Mouse (Mus musculus): Measurements from ENCODE around the gene Cdh18. TPM values are rescaled to one million over a fixed set of nuclear protein-coding genes. Genes with fewer than 3 reads are reported as not detected.
"Not testable (repeated sequence)": the region's sequence is repeated elsewhere in the genome, so short reads cannot be mapped to it uniquely, and the experiment has no call there.

Gene Cdh18
- total RNA-seq, 2 experiments from 2014 or later = 10.2 to 10.7 TPM

DNA sequence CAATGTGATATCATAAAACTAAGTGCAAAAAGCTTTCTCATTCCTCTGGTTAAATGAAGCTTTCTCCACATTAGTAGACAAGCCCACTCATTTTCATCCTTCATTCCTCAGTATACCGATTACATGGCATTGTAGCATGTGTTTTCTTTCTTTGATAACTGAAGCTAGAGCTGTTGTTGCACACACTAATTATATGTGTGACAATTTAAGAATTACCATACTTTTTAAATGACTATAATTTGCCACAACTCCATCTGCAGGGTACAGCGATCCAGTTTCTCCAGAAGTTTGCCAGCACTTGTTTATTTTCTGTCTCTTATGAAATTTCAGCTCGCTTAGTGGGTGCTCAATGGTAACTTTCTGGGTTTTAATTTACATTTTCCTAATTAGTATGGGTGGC lies 663.2 kb downstream of the Cdh18 start:
- no peak for DNase-seq

DNA sequence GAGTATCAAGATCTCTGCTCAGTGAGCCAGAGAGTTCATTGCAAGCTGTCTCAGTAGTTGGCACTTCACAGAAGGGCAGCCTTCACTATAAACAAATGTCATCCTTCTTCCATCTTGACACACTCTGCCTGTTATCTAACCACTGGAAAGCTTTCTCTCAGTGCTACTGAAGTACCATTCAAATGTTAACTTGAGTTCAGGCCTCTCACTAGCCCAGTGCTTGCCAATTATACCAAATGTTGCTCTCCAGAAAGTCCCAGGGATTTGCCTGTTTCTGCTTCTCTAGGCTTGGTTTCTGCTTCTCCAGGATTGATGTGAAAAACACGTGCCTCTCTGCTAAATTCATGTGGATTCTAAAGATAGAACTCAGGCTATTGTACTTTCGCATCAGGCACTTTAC lies 681.8 kb downstream of the Cdh18 start:
- no peak for DNase-seq

- DNase-seq = no peak
Measured at GRCm38 (mm10) chr15:23257751-23258440, 709.1 kb downstream of the Cdh18 start.

DNA sequence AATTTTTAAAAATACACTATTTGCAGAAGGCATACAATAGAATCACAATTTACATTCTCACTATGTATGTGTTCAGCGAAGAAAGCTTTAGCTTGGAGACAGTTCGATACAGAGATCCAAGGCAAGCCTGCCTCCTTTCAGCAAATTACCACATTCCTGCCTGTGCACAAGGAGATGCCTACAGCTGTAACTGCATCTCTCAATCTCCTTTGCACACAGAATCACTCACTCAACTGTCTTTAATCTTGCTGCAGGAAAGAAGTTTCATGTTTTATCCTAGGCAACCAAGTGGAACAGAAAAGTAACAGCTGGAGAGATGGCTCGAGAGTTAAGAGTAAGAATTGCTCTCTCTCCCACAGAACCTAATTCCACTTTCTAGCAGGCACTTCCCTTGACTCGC lies 729.6 kb downstream of the Cdh18 start:
- no peak for DNase-seq

DNA sequence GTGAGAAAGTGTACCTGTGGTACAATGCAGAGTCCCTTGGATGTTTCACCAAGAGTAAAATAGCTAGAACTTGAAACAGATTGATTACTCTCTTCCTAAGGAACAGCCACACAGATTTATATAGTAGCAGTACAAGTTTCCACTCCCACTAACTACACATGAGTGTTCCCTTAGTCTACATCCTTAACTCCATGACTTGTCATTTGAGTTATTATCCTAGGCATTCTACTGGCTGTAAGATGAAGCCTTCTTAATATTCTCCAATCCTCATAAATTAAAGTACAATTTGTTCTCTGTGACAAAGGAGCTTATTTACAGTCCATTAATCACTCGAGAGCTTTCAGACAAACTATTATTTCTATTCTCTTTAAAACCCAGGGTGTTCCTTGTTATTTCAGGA lies 756.2 kb downstream of the Cdh18 start:
- no peak for DNase-seq

DNA sequence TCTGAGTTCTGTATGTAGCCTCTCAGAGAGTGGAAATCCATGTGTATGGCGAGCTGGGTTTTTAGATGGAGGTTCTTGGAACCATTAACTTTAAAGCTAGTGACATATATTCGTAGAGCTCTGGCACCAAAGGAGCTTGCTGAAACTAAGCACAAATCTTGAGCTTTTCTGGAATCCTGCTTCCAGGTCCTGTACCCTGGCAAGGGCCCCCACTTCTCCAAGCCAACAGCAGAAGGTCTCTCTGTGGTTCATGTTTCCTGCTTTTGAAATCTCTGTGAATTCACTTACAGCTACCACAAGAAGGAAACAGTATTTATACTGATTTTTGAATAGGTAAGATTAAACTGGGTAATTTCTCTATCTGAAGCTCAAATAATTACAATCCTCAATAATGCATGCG lies 767.9 kb downstream of the Cdh18 start:
- DNase-seq = no peak

- DNase-seq = no peak
Measured at GRCm38 (mm10) chr15:23317409-23317808, 768.6 kb downstream of the Cdh18 start.

DNA sequence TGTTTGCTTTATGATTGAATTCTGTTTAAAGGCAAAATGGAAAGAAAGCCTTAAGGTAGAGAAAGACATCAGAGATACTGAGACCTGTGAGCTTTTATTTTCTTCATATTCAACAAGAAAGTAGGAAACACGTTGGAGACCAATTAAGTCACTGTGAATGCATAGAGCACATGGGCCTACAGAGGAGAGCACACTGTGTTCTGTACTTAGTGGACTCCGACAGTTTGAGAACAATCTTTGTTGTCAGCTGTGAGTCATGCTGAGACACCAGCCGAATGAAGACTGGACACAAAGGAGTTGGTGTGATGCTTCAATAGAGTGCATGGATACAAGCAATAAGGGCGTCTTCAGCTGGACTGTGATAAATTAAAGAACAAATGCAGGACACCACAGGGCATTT lies 791.5 kb downstream of the Cdh18 start:
- DNase-seq = not testable (repeated sequence)

DNA sequence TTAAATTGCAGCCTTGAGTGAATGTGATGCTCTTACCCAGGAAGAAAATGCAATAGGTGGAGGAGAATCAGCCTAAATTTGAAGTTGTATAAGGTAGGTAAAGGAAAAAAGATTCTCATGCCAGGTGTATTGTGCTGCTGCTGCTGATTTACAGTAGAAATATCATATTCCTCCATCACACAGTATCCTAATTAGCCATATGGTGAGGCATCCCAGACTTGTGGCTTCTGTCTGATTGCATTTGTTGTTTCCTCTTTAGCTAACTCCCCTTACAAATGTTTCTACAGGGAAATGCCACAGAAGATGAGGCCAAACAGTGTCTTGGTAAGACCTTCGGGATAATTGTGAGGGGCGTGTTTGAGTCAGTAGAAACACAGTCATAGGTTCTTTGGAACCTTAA lies 802.3 kb downstream of the Cdh18 start:
- no peak for DNase-seq

- DNase-seq = no peak
Measured at GRCm38 (mm10) chr15:23366325-23366724, 817.5 kb downstream of the Cdh18 start.

- no peak for DNase-seq
Measured at GRCm38 (mm10) chr15:23367712-23368111, 818.9 kb downstream of the Cdh18 start.

DNA sequence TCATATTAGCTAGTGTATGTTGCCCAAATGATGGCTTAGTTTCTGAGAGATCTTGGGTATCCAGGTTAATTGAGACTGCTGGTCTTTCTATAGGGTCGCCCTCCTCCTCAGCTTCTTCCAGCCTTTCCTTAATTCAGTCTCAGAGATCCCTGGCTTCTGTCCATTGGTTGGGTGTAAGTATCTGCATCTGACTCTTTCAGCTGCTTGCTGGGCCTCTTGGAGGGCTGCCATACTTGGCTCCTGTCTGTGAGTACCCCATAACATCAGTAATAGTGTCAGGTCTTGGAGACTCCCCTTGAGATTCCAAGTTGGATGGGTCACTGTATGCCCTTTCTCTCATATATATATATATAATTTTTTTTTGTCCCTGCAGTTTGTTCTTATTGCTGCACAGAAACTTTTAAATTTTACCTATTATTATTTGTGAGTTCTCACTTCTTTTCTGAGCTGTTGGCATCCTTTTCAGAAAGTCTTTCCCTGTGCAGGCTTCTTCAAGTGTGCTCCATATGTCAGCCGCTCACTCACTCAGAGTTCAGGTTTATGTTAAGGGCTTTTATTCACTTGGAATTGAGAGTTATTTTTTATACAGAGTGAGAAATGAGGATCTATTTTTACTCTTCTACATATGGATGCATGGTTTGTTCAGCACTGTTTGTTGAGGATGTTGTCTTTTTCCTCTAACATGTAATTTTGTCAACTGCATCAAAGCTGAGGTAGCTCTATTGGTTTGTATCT lies 829.4 kb downstream of the Cdh18 start:
- no peak for DNase-seq

DNA sequence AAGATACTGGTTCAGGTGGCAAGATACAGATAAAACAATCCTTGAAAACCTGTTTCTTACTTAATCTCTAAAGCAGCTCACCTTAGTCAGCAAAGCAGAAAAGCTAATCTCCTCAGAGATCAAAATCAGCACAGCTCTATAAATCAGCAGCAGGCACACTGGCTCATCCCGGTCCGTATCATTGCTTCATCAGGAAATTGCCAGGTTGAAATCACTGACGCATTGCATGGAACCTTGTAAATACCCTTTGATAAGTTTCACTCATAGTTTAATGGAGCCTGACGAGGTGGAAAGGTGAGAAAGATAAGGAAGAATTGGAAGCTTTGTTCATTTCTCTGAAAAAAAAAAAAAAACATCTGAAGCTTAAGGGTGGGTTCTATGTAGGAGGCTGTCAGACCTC lies 837.0 kb downstream of the Cdh18 start:
- DNase-seq = no peak

DNA sequence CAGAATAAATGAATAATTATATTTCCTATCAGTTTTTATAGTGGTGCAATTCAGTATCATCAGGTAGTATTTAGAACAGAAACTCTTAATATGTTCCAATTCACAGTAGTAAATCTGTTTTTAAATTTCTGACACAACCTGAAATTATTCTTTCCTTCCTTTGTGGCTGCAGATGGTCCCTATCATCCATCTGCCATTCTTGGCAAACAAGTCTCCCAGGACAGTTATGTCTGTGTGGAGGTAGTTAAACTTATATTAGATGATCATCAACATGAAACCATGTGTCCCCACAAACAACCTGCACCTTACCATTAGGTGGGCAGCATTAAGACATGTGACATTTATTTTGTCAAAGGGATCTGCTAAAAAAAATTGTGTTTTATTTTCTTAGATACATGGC lies 847.8 kb downstream of the Cdh18 start:
- peak in 1 of 2 experiments; percentile 23 for DNase-seq

- no peak for DNase-seq
Measured at GRCm38 (mm10) chr15:23403792-23404191, 855.0 kb downstream of the Cdh18 start.

DNA sequence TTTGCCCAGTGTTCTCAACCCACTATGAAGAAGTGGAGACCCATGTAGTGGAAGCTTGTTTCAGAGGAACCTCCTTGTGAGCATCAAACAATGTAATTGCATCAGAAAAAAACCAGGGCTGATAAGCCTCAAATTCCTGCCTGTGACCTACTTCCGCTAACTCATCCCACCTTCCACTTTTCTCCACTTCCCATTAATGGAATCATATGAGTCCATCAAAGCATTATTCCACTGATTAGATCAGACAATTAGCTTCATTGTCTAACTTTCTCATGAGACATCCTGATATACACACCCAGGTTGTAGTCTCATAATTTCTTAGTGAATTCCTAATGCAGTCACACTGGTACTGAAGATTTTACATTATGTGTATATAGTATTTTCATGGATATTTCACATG lies 859.4 kb downstream of the Cdh18 start:
- no peak for DNase-seq

- DNase-seq = peak in 1 of 2 experiments; percentile 13
Measured at GRCm38 (mm10) chr15:23416450-23417080, 867.7 kb downstream of the Cdh18 start.

DNA sequence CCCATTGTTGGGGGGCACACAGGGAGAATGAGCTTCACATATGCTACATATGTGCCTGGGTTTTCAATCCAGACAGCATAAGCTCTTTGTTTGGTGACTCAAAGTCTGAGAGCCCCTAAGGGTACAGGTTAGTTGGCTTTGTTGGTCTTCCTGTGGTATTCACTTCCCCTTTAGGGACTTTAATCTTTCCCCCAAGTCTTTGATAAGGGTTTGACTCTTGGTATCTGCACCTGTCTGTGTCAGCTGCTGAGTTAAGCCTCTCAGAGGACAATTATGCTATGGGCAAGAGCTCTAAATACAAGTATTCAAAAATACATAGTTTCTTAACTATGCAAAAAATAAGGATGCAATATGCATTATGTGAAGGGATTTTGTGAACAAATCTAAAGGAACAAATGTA lies 869.3 kb downstream of the Cdh18 start:
- no peak for DNase-seq

DNA sequence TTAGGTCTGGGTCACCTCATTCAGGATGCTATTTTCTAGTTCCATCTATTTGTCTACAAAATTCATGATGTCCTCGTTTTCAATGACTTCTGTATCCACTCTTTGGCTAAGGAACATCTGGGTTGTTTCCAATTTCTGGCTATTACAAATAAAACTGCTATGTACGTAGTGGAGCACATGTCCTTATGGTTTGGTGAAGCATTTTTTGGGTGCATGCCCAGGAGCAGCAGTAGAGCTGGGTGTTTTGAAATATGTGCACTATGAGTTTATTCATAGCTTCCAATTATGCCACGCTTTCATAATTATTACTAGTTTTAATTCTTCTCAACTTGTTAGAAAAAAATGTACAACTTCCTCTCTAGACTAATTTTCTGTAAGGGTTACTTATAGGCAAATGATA lies 871.2 kb downstream of the Cdh18 start:
- peak; percentile 30 to 40 for DNase-seq

DNA sequence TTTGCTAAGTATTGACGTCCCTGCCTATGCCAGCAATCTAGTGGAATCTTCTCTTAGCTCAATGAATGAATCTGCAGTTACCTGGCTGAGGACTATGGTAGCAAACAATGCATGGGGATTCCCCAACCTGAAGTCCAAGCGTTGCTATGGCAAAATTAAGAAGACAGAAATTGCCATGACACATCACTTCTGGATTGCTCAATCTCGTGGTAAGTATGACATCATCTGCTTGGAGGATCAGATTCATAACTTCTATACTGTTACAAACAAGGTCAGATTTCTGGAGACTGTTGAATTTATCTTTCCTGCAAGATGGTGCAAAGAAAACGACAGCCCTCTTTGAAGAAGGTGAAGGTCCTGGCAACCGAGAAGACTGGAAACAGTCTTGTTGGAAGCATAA lies 881.2 kb downstream of the Cdh18 start:
- no peak for DNase-seq

DNA sequence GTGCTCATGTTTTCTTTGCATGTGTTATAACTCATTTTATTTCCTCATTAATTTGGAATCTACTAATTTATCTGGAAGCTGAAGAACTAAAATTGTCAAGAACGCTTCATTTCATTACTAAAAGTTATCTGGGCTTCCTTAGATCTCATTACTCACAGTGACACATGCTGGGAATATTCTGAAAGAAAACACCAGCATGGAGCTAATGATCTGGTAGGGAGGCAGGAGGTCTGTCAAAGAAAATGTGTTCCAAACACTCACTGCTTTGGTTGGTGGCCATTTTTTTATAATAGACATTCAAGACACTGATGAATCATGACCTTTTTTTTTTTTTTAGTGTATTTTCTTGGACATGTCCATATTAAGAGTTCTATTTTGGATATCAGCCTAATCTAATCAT lies 899.7 kb downstream of the Cdh18 start:
- no peak for DNase-seq

DNA sequence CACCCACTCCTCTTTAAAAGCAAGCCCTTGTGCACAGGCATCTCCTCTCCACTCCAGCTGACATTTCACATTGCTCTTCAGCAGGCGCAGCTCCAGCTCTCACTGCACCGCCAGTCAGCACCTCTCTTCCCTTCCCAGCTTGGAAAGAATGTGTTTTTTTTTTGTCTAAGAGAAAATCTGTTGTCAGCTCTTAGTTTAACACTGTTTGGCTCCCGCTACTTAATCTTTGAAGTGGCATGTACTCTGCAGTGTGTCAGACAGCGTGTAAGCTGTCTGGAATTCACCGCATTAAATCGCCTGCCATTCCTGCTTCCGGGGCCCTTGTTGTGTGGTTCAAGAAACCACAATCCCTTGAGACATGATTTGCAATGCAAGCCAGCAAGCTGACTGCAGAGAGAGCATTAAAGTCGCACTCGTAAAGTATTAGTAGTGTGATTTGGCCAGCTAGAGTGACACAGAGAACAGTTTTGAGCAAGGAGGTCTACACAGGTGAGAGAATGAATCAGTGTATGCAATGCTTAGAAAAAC lies 903.3 kb downstream of the Cdh18 start:
- no peak for DNase-seq

GRCm38 (mm10) chr15:23453331-23453730 lies 904.5 kb downstream of the Cdh18 start:
- DNase-seq = no peak

DNA sequence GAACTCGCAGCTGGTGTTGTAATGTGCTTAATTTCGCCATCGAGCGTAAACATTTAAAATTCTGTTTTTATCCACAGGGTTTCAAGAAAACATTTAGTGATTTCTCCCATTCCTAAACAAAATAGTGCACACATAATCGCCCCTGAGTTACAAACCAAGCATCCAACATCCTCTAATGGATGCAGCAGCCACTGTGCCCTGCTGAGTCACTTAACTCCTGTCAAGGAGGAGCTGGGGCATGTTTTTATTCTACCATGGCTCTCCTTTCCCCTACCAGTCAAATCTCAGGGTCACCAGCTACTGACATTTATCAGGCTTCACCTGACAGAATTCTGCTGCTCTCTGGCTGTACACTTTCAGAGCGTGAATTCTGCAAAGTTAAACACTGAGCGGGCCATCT lies 906.5 kb downstream of the Cdh18 start:
- DNase-seq = no peak

Measured in layer of hippocampus, postnatal 36 days (tissue).